Mouse (Mus musculus) adrenal gland, postnatal 14 days (tissue): ENCODE measurements at regions not wholly inside any gene's neighbourhood (a gene's known extent, or its start where the extent isn't known, plus 50 kb on each side); places are given as distances from the start of the nearest gene placed in this dataset.
A peak's percentile ranks its signal among the peaks of the same experiment; 100 is the strongest.

Experiments used
- DNase-seq: peaks from one replicate; pipeline ENCODE4 v3.0.0; 2021; ENCODE audit warnings: mixed read lengths

- no peak for DNase-seq
Measured at GRCm38 (mm10) chr6:96745906-96746305, 314.3 kb downstream of the Fam19a4 start.

DNA sequence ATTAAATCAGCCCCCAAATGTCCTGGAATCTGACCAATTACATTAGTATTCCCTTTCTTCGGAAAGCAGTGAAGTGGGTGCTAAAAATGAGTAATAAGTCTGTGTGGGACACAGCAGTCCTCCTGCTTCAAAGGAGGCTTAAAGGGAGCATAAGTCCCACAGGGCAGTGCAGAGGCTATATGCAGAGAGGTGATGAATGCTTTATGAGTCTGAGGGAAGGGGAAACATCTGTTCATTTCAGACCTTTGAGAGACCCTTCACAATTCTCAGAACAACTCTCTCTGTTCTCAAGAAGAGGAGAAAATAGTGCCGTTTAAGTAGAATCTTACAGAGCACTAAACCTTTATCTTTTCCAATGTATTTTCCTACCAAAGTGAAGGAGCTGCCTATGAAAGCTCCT, 343.3 kb downstream of the Fam19a4 start:
- DNase-seq: no peak

DNA sequence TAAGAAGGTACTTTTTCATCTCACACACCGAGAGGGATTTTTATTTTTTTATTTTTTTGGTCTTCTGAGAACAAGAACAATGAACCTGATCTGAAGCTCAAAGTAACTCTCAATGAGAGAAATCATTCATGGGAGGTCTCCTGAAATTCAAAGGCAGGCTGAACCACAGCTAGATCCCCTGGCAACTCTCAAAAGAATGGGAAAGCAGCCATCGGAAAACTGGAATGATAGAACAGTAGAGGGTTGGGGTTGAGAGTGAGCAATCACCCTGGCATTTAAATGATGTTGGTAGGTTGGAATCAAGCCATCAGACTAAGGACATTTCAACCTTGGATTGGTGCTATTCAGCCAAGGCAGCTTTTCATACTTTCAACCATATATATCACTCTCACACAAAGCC, 350.5 kb downstream of the Fam19a4 start:
- peak; percentile 11 for DNase-seq
